Mouse (Mus musculus): ENCODE measurements around the gene Cdc42ep2. TPM values are rescaled to one million over a fixed set of nuclear protein-coding genes. Genes with fewer than 3 reads are reported as not detected.
A peak's percentile ranks its signal among the peaks of the same experiment; 100 is the strongest.

The Cdc42ep2 gene
- total RNA-seq, 2 experiments from 2014 or later: 7.1 to 8.0 TPM

DNA sequence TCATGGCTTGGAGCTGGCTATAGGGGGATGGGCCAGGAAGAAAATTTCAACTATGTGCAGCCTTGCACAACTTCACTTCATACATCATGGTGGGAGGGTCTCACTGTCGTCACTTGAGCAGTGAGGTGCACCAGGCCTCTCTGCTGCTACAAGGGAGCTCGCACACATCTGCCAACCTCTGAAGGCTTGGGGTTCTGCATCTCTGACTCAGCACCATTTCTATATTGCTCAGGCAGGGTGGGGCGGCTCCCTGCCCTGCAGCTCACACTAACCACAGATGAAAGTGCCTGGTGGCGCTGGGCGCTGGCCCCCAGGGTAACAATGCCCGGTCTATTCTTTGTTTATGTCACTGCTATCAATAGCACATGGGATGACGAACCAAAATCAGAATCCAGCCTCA is 20.4 kb upstream of the Cdc42ep2 start:
- intact Hi-C loops (cut with DNase I): no loop called here
- no peak for DNase-seq (ENCODE audit: low spot score in 2 of 2)

DNA sequence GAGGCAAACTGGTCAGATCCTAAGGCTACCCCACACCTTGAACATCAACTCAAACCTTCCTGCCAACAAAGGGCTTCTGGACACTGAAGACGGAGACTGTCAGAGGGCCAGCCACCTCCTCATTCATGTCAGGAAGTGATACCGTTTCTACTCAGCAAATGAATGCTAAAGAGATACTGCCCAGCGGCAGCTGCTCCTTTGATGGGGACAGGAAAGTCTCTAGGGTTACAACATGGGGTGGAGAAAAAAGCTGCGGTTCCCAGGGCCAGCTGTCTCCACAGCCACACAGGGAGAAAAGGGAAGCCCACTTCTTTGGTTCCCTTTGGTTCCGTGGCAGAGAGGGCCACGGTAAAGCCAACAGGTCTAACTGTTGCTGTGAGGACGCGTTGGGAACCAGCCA is 19.5 kb upstream of the Cdc42ep2 start:
- DNase-seq (ENCODE audit: low spot score in 2 of 2): no peak
- intact Hi-C loops (cut with DNase I): no loop called here

- no peak for DNase-seq (ENCODE audit: low spot score in 2 of 2)
- intact Hi-C loops (cut with DNase I): no loop called here
Observed at GRCm38 (mm10) chr19:5943404-5943803, 18.8 kb upstream of the Cdc42ep2 start.

- no peak for DNase-seq (ENCODE audit: low spot score in 2 of 2)
- intact Hi-C loops (cut with DNase I): no loop called here
Observed at GRCm38 (mm10) chr19:5942581-5942980, 18.0 kb upstream of the Cdc42ep2 start.

GRCm38 (mm10) chr19:5940656-5941055 is 16.0 kb upstream of the Cdc42ep2 start:
- intact Hi-C loops (cut with DNase I): no loop called here

DNA sequence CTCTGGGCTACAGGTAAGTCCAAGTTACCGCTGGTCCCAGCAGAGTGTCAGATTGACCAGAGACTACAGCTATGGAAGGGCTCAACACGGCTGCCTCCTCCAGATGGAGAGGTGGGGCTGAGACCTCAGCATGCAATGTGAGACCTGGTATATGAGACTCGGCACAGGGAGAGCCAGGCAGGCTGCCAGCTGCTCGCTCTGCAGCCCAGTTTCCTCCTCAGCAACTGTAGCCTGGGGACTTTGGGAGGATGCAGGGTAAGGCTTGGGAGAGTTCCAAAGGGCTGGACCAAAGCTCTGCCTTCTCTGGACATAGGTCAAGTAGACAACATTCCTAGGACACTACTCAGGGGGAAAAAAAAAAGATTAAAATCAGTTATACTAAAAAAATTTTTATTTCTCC is 15.6 kb upstream of the Cdc42ep2 start:
- intact Hi-C loops (cut with DNase I): no loop called here
- DNase-seq (ENCODE audit: low spot score in 2 of 2): peak; percentile 38 to 40

More at GRCm38 (mm10) chr19:5940656-5941055, 16.0 kb upstream of the Cdc42ep2 start:
- DNase-seq (ENCODE audit: low spot score in 2 of 2): no peak

GRCm38 (mm10) chr19:5939715-5940114 is 15.1 kb upstream of the Cdc42ep2 start:
- intact Hi-C loops (cut with DNase I): no loop called here
- no peak for DNase-seq (ENCODE audit: low spot score in 2 of 2)

DNA sequence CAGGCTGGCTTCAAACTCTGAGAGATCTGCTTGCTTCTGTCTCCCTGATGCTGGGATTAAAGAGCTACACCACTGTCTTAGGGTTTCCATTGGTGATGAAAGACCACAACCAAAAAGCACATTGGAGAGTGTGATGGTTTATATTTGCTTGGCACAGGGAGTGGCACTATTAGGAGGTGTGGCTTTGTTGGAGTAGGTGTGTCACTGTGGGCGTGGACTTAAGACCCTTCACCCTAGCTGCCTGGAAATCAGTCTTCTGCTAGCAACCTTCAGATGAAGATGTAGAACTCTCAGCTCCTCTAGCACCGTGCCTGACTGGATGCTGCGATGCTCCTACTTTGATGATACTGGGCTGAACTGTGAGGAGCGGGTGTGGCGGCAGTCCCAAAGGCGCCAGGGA is 13.9 kb upstream of the Cdc42ep2 start:
- intact Hi-C loops (cut with DNase I): no loop called here
- DNase-seq (ENCODE audit: low spot score in 2 of 2): no peak

DNA sequence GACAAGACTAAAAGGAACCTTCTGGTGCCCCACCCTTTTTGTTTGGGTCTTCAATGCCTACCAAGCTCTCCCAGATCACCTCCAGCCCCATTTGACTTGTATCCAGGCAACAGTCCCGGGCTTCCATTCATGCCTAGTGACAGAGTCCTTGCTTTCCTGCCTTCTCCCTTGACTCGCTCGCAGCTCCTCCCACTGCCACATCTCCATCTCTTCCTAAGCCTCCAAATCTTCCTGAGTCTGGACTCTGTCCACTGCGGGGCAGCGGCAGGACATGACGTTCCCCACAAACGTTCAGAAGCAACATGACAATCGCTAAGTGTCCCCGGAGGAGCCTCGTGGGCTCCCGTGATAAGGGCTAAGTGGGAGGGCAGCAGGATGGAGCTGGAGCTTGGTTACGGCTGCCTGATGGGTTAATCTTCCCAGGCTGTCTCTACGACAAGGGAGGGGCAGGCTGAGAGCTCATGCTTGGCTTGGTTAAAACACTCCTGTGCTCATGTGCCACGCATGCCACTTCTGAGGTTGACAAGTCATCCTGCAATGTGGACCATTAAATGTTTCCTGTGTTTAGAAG is 13.3 kb upstream of the Cdc42ep2 start:
- no peak for DNase-seq (ENCODE audit: low spot score in 2 of 2)
- intact Hi-C loops (cut with DNase I): no loop called here

- no peak for DNase-seq (ENCODE audit: low spot score in 2 of 2)
- intact Hi-C loops (cut with DNase I): no loop called here
Observed at GRCm38 (mm10) chr19:5937095-5937835, 12.6 kb upstream of the Cdc42ep2 start.

GRCm38 (mm10) chr19:5935691-5936090 is 11.1 kb upstream of the Cdc42ep2 start:
- intact Hi-C loops (cut with DNase I): no loop called here
- no peak for DNase-seq (ENCODE audit: low spot score in 2 of 2)

DNA sequence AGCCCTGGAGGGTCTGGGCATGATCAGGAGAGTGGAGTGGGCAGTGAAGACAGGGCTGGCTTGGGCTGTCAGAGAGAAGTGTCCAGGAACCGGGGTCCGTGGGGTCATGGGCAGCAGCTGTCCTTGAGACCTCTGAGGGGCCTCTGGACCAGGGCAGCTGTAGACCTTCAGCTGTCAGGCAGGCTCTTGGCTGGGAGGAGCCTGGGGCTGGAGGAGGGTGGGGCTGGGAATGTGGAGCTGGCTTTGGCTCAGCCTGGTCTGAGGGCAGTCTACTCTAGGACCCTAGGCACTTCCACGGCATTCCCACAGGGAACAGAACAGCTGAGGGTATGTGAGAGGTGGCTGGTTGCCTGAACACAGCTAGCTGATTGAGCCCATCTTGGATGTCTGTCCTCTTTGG is 10.7 kb upstream of the Cdc42ep2 start:
- DNase-seq (ENCODE audit: low spot score in 2 of 2): no peak
- intact Hi-C loops (cut with DNase I): no loop called here

GRCm38 (mm10) chr19:5929634-5930596 is 5.3 kb upstream of the Cdc42ep2 start:
- intact Hi-C loops (cut with DNase I): no loop called here
- DNase-seq (ENCODE audit: low spot score in 2 of 2): no peak

- intact Hi-C loops (cut with DNase I): no loop called here
- DNase-seq (ENCODE audit: low spot score in 2 of 2): no peak
Observed at GRCm38 (mm10) chr19:5928546-5928945, 3.9 kb upstream of the Cdc42ep2 start.

- intact Hi-C loops (cut with DNase I): no loop called here
- DNase-seq (ENCODE audit: low spot score in 2 of 2): no peak
Observed at GRCm38 (mm10) chr19:5928104-5928503, 3.5 kb upstream of the Cdc42ep2 start.

DNA sequence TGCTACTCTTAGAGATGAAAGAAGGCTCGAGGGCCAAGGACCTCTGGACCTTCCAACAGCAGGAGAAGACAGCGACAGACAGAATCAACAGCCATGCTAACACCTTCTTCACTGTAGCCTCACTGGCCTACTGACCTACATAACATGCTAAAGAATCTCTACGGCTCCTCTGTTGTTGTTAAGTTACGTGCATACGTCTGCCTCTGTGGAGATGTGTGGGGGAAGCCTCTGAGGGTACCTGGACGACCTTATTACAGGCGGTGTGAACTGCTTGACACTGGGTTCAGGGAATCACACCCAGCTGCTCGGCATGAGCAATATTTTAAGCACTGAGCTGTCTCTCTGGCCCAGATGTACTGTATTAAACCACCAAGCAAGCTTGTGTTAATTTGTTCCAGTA is 2.9 kb upstream of the Cdc42ep2 start:
- no peak for DNase-seq (ENCODE audit: low spot score in 2 of 2)
- intact Hi-C loops (cut with DNase I): no loop called here

- intact Hi-C loops (cut with DNase I): no loop called here
- DNase-seq (ENCODE audit: low spot score in 2 of 2): no peak
Observed at GRCm38 (mm10) chr19:5927026-5927425, 2.4 kb upstream of the Cdc42ep2 start.

GRCm38 (mm10) chr19:5925311-5925855 is 767 bp upstream of the Cdc42ep2 start:
- intact Hi-C loops (cut with DNase I): loop anchor here (2.0 kb wide), 1 partner anchor 31 kb away; no protein-coding TSS in a partner anchor
- no peak for DNase-seq (ENCODE audit: low spot score in 2 of 2)

- intact Hi-C loops (cut with DNase I): loop anchor here (2.0 to 5.0 kb wide), 2 partner anchors 33 to 93 kb away; partner anchors contain the start of gene Capn1
- peak; percentile 91 to 95 for DNase-seq (ENCODE audit: low spot score in 2 of 2)
Observed at GRCm38 (mm10) chr19:5923990-5924712, 465 bp downstream of the Cdc42ep2 start.

Data from left cerebral cortex, postnatal 14 days (tissue).